Mouse (Mus musculus) CH12F3 (cell line): ENCODE measurements around the gene Ciapin1.

Experiments used
- in situ Hi-C: fragments of 300-500 bp; cut with MboI; formaldehyde crosslinking; loops from 2 replicates; pipeline ENCODE4 v1.14.3; 2020; ENCODE audit warnings: low sequenced_read_pairs

The Ciapin1 gene

DNA sequence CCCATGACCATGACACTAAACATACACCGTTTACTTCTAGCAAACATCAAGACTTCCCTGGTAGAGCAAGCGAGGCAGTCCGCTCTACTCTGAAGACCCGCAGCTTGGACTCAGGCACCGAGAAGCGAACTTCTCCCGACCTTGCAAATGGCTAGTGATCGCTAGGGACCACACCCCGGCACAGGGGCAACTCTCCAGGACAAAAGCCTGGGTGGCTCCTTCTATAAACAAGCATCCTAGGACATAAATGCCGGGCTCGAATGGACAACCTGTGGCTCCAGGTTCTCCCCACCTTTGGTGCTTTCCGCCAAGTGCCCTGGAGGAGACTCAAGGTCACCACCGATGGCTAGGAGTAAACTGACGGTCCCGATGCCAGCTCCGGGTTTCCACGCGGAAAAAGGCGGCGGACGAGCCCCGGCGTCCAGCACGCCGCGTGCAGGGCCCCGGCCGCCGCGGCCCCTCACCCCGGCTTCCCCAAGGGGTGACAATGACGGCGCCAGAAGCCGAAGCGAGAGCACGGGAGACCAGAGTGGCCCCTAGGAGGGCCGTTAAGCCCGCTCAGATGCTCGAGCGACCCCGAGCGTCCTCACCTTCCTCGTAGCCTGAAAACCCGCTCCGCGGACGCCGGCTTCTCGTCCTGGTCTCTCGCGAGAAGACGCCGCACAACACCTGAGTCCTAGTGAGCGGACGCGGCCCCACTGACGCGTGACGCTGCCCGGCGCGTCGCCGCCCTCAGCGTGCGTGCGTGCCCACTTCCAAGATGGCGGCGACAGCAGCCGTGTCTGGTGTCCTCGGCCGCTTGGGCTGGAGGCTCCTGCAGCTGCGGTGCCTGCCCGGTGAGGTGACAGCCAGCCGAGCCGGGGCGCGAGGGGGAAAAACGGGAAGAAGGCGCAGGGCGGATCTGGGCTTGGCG, at the start of gene Ciapin1, which contains the start of gene Coq9:
TSS of gene Ciapin1 (minus strand) at position 697 of the 913 bp plus-strand sequence.
TSS of gene Coq9 (plus strand) at position 660 of the 913 bp plus-strand sequence.
- in situ Hi-C loops, result no loop called here

- in situ Hi-C loops, result no loop called here
These were observed 42.6 kb upstream of the Ciapin1 start for GRCm38 (mm10) chr8:94880742-94881141.

DNA sequence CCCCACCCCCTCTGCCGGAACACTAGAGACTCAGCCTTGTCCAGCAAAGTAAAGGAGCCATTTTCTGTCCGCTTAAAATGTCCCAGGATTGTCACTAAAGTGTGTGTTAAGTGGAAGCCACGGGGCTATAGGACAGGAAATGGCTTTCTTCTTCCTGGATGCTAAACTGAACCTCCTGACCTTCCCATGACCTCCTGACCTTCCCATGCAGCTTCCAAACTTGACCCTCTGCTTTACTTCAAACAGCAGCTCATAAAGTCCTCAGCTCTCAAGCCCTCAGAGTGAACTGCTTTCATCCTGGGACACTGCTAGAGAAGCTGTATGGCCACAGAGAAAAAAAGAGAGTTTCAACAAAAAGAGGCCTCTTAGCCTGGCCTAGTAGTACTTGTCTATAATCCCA, 38.7 kb upstream of the Ciapin1 start:
- in situ Hi-C loops, result no loop called here

- in situ Hi-C loops, result no loop called here
These were observed 38.1 kb upstream of the Ciapin1 start, which contains the start of gene Dok4 for GRCm38 (mm10) chr8:94876197-94876730. Dok4 (minus strand) TSS chr8:94876330.

DNA sequence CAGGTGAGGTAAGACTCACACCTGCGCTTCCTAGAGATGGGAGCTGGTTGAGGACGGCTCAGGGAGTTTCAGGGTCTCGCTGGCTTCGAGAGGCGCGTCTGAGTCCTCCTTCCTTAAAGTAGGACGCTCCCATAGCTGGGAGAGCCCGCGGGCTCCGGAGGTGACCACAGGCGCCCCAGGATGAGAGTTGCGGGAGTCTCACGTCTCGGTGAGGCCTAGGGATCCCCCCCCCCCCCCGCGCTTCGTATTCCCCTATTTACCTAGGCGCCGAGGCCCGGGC, 37.7 kb upstream of the Ciapin1 start:
- in situ Hi-C loops, result no loop called here

- in situ Hi-C loops, result no loop called here
These were observed 37.1 kb upstream of the Ciapin1 start for GRCm38 (mm10) chr8:94875096-94875870.

- in situ Hi-C loops, result no loop called here
These were observed 36.2 kb upstream of the Ciapin1 start for GRCm38 (mm10) chr8:94874358-94874757.

- in situ Hi-C loops, result no loop called here
These were observed 34.4 kb upstream of the Ciapin1 start for GRCm38 (mm10) chr8:94872576-94872975.

- in situ Hi-C loops, result no loop called here
These were observed 34.0 kb upstream of the Ciapin1 start for GRCm38 (mm10) chr8:94872156-94872555.

GRCm38 (mm10) chr8:94871108-94871894, 33.1 kb upstream of the Ciapin1 start:
- in situ Hi-C loops, result no loop called here

- in situ Hi-C loops, result no loop called here
These were observed 32.4 kb upstream of the Ciapin1 start for GRCm38 (mm10) chr8:94870474-94871107.

DNA sequence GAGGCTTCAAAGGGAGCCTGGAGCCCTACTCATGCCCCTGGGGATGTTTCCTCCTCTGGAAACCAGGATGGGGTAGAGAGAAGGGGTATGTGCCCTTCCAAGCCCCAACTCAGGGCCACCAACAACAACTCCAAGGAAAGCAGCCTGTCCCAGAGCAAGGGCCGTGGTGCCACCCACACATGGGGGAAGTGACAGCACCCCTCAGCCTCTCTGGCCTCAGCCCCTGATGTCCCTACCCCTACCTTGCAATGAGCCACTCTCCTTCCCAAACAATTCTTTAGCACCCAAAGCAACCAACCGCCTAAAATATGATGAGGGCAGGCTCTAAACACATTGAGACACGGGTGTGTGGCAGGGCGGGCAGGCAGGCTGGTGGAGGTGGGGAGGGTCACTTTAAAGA, 31.8 kb upstream of the Ciapin1 start:
- in situ Hi-C loops, result no loop called here

GRCm38 (mm10) chr8:94869146-94869545, 31.0 kb upstream of the Ciapin1 start:
- in situ Hi-C loops, result no loop called here

- in situ Hi-C loops, result no loop called here
These were observed 28.8 kb upstream of the Ciapin1 start for GRCm38 (mm10) chr8:94866921-94867320.

DNA sequence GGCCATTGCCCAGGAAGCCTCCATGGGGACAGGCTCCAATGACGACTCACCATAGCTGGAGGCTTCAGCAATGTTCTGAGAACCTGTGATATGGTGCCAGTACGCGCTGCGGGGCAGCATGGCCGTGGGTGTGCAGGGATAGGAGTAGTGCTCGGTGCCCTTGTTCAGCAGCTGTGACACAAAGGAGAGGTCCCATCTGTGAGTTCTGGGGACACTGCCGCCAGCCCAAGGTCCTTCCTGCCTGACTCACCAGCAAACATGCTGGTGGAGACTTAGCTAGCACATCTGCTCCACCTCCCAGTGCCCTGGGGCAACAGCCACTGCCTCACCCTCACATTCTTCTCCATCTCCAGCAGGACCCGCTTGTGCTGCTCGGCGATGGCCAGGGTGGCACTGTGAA, 27.1 kb upstream of the Ciapin1 start:
- in situ Hi-C loops, result no loop called here

DNA sequence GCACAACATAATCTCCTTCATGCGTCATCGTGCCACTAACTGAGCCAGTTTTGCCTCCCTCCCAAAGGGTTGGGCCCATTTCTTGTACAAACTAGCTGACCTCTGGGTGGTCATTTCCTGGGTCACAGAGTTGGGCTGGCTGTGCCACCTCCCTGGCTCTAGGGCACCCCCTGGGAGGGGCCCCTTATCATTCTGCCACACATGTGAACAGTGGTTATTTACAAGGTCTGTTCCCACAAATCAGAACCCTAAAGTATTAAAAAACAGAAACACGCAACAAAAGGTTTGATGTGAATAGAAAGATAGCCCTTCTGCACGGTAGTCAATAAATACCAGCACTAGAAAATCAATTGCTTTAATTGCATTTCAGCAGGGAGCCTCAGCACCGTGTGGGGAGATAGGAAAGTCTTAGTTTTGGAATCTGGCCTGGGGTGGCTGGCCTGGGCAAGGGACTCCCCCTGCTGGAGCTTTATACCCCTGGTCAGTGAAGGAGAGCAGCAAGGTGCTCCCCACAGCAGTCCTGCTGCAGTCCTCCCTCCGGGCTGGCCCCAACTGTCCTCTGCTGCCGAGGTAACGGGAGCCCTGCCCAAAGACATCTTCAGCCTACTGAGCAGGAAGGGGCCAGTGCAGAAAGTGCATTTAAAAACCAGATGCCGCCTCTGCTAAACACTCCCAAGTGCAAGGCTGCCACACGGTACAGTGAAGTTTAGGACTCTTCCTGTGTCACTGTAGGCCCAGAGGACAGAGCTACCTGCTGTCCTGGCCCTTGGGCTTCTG, 25.9 kb upstream of the Ciapin1 start:
- in situ Hi-C loops, result no loop called here

DNA sequence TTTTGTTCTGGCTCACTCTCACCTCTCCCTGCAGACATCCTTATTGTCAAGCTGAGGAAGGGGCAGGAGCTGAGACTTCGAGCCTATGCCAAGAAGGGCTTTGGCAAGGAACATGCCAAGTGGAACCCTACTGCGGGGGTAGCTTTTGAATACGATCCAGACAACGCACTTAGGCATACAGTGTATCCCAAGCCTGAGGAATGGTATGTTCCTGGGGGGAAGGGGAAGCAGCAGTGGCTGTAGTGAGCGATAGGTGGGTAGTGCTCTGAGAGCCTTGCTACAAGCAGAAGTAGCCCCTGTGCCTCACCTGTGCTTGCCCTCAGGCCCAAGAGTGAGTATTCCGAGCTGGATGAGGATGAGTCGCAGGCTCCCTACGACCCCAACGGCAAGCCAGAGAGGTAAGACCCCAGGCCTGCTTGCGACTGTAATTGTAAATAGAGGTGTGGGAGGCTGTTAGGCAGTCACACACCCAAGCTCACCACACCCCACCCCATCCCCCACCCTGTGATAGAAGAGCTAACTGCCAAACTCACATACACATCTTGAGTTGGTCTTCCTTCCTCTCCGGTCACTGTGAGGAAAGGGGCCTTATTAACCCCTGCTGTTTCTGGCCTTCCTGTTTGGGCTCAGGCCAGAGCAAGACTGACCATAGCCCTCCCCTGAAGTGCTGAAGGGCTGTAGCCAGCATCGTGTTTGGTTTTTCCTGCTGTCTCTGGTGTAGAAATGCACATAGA, 24.5 kb upstream of the Ciapin1 start:
- in situ Hi-C loops, result no loop called here

- in situ Hi-C loops, result no loop called here
These were observed 23.3 kb upstream of the Ciapin1 start for GRCm38 (mm10) chr8:94861352-94861910.
